Mouse (Mus musculus): ENCODE data around the gene Zmym3. TPM values are rescaled to one million over a fixed set of nuclear protein-coding genes. Genes with fewer than 3 reads are reported as not detected.

The Zmym3 gene
- 18.6 and 26.8 TPM in 2 replicates for polyA plus RNA-seq (2021; fragmentation: Nextera tagmentation)
- long read RNA-seq, experiment 1, transcript Zmym3-202 (6 exons, 1,593 nt) = minor isoform, 5 of 87 reads
- long read RNA-seq, experiment 1, transcript Zmym3-207 (7 exons, 1,859 nt) = major isoform, 13 of 87 reads
- long read RNA-seq, experiment 1, partial matches to known transcripts = 51 of 87 reads
- long read RNA-seq, experiment 1, other reads (novel, unspliced or antisense) = 16 of 87 reads
- long read RNA-seq, experiment 2, partial matches to known transcripts = 21 of 28 reads
- long read RNA-seq, experiment 2, other reads (novel, unspliced or antisense) = 1 of 28 reads

DNA sequence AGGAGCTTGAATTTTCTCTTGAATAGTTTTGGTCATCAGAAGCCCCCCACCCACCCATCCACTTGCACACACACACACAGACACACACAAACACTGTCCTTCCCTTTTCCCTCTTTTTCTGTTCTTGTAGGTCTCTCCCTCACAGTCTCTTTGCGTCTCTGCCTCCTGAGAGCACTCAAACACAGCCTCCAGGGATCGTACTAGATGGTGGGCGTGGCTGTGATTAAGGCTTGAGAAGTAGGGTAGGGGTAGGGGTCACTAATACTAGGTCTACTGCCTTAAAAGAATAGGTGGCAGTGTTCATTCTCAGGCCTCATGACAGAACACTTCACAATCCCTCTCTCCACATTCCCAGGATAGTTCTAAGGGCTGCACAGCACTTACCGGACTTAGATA, at the start of gene Zmym3:
Gene Zmym3, minus strand, starts transcription at position 150 of the 396 bp plus-strand sequence.

DNA sequence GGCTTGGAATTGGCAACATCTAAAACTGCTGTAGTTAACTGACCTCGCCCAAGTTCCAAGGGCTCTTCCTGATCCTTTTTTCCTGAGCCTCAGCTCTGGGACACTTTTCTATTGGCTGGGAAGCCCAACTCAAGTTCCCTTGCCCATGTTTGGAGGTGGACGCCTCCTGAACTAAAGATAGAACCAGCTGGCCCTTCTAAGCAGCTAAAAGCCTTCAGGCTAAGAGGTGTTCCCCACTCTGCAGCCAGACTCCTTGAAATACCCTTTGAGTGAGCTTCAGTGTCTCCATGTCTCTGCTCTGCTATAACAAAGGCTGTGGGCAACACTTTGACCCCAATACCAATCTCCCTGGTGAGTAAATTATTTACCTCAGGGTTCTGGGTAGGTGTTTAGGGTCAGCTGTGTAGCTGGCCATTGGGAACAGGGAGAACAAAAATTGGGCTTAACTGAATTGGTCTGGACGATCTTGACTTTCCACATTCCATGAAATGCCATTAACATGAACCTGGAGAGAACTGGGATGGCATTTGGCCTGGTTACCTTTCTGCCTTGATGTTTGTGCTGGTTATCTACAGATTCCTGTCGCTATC, 28.3 kb upstream of the Zmym3 start, which contains the start of gene Itgb1bp2:
Gene Itgb1bp2, plus strand, starts transcription at position 203 of the 590 bp plus-strand sequence.

DNA sequence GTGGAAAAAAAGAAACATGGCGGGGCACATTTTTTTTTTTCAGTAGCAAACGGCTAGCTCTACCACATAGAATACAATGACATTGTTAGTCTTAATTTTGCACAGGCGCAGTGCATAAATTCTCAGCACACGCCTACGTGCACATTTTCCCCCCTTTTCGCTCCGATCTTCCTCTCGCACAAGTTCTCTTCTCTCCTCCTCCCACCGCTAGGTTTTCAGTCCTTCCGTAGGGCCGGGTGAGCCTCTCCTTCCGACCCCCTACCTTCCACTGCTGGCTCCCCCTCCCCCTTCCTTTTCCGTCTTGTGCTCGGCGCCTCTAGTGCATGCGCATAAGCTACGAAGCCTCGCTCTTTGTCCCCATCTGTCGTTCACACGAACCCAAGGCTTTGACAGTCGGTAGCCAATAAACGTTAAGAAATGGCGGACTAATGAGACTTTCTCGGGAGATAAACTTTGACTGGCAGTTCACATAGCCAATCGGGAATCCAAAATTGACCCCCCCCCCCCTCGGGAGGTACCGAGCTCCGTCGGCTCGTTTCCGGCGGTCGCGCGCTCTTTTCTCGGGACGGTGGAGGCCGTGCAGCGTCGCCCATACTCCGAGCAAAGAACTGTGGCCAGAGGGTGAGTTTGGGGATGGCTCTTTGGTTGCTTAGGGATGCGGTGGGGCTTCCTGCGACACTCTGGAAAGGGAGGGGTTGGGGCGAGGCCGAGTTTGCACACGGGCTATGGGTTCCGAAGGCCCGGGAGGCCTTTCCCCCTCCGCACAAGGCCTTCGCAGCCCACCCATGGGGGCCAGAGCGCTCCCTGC, 8.7 kb upstream of the Zmym3 start, which contains the start of gene Nono:
Gene Nono, plus strand, starts transcription at position 177 of the 808 bp plus-strand sequence.

DNA sequence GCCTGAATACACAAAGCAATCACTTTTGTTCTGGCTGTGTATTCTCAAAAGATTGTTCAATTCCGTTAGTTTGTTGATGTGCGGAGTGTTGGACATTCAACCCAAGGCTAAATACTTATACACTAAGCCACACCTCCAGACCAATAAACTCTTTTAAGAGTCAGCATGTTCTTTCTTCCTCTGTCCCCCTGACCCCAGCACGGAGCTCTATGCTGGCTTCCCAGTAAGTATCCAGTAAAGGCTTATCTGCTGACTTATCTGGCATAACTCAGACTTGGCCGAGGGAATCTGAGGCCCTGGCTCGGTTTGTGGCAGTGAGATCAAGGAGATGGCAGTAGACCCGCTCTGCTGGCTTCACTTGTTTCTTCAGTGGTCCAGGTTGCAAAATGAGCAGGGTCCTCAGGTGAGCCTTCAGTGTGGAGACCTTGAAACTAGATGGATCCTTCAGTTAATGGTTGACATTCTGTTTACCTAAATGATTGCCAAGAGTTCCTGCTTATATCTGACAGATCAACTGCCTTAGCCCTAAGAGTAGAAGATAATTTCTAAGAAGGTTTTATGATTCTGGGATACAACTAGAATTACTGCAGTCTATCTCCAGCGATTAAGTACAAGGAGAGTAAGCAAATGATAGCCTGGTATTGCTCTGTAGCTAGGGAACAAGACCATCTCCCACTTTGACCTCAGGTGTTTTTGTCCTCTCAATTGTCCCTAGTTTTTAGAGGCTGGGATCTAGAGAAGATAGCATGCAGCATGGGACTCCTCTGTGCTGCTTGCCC, 44.3 kb downstream of the Zmym3 start, which contains the start of gene Gjb1:
Gene Gjb1, plus strand, starts transcription at position 189 of the 779 bp plus-strand sequence.

Other genes starting within 250 kb of the Zmym3 start
- gene Snx12, start 198.3 kb downstream of the Zmym3 start, polyA plus RNA-seq (2021; fragmentation: Nextera tagmentation) = 33.6 and 36.7 TPM in 2 replicates
- gene Foxo4, start 166.3 kb downstream of the Zmym3 start, polyA plus RNA-seq (2021; fragmentation: Nextera tagmentation) = 0.30 and 0.69 TPM in 2 replicates
- gene Gm614, start 156.9 kb downstream of the Zmym3 start, polyA plus RNA-seq (2021; fragmentation: Nextera tagmentation) = not detected in 2 replicates
- gene Il2rg, start 152.6 kb downstream of the Zmym3 start, polyA plus RNA-seq (2021; fragmentation: Nextera tagmentation) = 1.4 and 1.5 TPM in 2 replicates
- gene Gm20489, start 151.8 kb downstream of the Zmym3 start, polyA plus RNA-seq (2021; fragmentation: Nextera tagmentation) = not detected in 2 replicates
- gene Med12, start 146.8 kb downstream of the Zmym3 start, polyA plus RNA-seq (2021; fragmentation: Nextera tagmentation) = 2.8 and 3.1 TPM in 2 replicates
- 76.6 and 95.6 TPM in 2 replicates for gene Nlgn3, start 121.7 kb downstream of the Zmym3 start, polyA plus RNA-seq (2021; fragmentation: Nextera tagmentation)
- gene Gjb1, start 44.5 kb downstream of the Zmym3 start, polyA plus RNA-seq (2021; fragmentation: Nextera tagmentation) = 20.8 and 25.4 TPM in 2 replicates
- 71.9 and 81.3 TPM in 2 replicates for gene Nono, start 8.5 kb upstream of the Zmym3 start, polyA plus RNA-seq (2021; fragmentation: Nextera tagmentation)
- gene Itgb1bp2, start 28.2 kb upstream of the Zmym3 start, polyA plus RNA-seq (2021; fragmentation: Nextera tagmentation) = not detected in 2 replicates
- gene Taf1, start 111.9 kb upstream of the Zmym3 start, polyA plus RNA-seq (2021; fragmentation: Nextera tagmentation) = 5.4 and 7.1 TPM in 2 replicates
- 27.5 and 29.8 TPM in 2 replicates for gene Ogt, start 219.2 kb upstream of the Zmym3 start, polyA plus RNA-seq (2021; fragmentation: Nextera tagmentation)